Mouse (Mus musculus) forebrain, embryonic 11.5 days (tissue): ENCODE results near the gene Mdga1. TPM values are rescaled to one million over a fixed set of nuclear protein-coding genes. Genes with fewer than 3 reads are reported as not detected.
A peak's percentile ranks its signal among the peaks of the same experiment; 100 is the strongest.

Source experiments
- ATAC-seq: fragments of 200-750 bp; cut with Nextera tagmentation; replicated peaks from 2 replicates; pipeline ENCODE4 v1.8.0; 2017; ENCODE audit warnings: moderate TSS enrichment; ENCODE audit not compliant: low FRiP score
- DNase-seq: peaks from one replicate; pipeline ENCODE4 v3.0.0-alpha.2; 2017; ENCODE audit warnings: low spot score
- H3K27ac ChIP-seq: fragments of 300-500 bp; sonication (generic); 2 replicates; pipeline ENCODE4 v1.5.1; 2014; ENCODE audit warnings: low read depth, low read length
- H3K27me3 ChIP-seq: fragments of 300-500 bp; sonication (generic); 2 replicates; pipeline ENCODE4 v1.6.1; 2014; ENCODE audit warnings: mild to moderate bottlenecking, low read length, mixed read lengths; ENCODE audit not compliant: control insufficient read depth, insufficient read depth
- H3K36me3 ChIP-seq: fragments of 300-500 bp; sonication (generic); 2 replicates; pipeline ENCODE4 v1.6.1; 2014; ENCODE audit warnings: mild to moderate bottlenecking, low read length, moderate library complexity, mixed read lengths; ENCODE audit not compliant: control insufficient read depth, insufficient read depth
- H3K4me1 ChIP-seq: fragments of 300-500 bp; sonication (generic); replicated peaks from 2 replicates; pipeline ENCODE4 v1.6.1; 2014; ENCODE audit warnings: low read length, mixed read lengths; ENCODE audit not compliant: control insufficient read depth, insufficient read depth
- H3K4me2 ChIP-seq: fragments of 300-500 bp; sonication (generic); 2 replicates; pipeline ENCODE4 v1.6.1; 2014; ENCODE audit warnings: low read depth, mild to moderate bottlenecking, low read length, moderate library complexity, mixed read lengths; ENCODE audit not compliant: severe bottlenecking
- H3K4me3 ChIP-seq: fragments of 300-500 bp; sonication (generic); 2 replicates; pipeline ENCODE4 v1.5.1; 2014; ENCODE audit warnings: low read depth, low read length
- H3K9ac ChIP-seq: fragments of 300-500 bp; sonication (generic); 2 replicates; pipeline ENCODE4 v1.6.1; 2014; ENCODE audit warnings: low read length
- H3K9me3 ChIP-seq: fragments of 300-500 bp; sonication (generic); 2 replicates; pipeline ENCODE4 v1.6.1; 2016; ENCODE audit warnings: low read length, mixed read lengths; ENCODE audit not compliant: control insufficient read depth
- WGBS: fragments of 180-500 bp; shearing (Covaris S2); extraction: QIAGEN DNeasy Blood & Tissue Kit; methylation state at CpG from one replicate; pipeline ENCODE4 v1.1.7; 2014; 5-methylcytosine and 5-hydroxymethylcytosine counted together
- polyA plus RNA-seq: library from polyadenylated mRNA; unstranded; fragments of >200 nt; fragmentation: Nextera tagmentation; extraction: Ambion mirVana; gene quantifications from 2 replicates; pipeline ENCODE4 v1.2.1, GENCODE M21; 2014

The Mdga1 gene
- polyA plus RNA-seq, 1 experiment from 2014 or later: 6.2 TPM

GRCm38 (mm10) chr17:29975731-29976130 is 5.8 kb upstream of the Mdga1 start:
- no peak overlapping the region for H3K4me3 ChIP-seq
- no peaks in the 10 kb centered on the region for H3K27me3 ChIP-seq
- H3K4me2 ChIP-seq: no peak overlapping the region
- no peaks in the 10 kb centered on the region for H3K9me3 ChIP-seq
- H3K27ac ChIP-seq: no peak overlapping the region
- H3K4me1 ChIP-seq: no peaks in the 10 kb centered on the region
- peak; percentile 94 for DNase-seq
- H3K36me3 ChIP-seq: no peaks in the 10 kb centered on the region
- WGBS: 9% methylated on average over 8 of the region's 8 CpGs
- peak; percentile 58; the same call in 1 of the 2 replicates for ATAC-seq
- no peak overlapping the region for H3K9ac ChIP-seq

- Histone ChIP-seq H3K4me1 (peaks cover 1% of the 10 kb centered on the region; the same call in 1 of the 2 replicates), H3K27ac (no peak overlapping the region), H3K9me3 (no peaks in the 10 kb centered on the region), H3K9ac (no peak overlapping the region), H3K36me3 (no peaks in the 10 kb centered on the region), H3K4me2 (no peak overlapping the region), H3K27me3 (no peaks in the 10 kb centered on the region), H3K4me3 (no peak overlapping the region)
- no peak for ATAC-seq
- no peak for DNase-seq
- WGBS: 92% methylated on average over 7 of the region's 7 CpGs
Measured at GRCm38 (mm10) chr17:29973226-29973625, 3.3 kb upstream of the Mdga1 start.

- Histone ChIP-seq H3K4me1 (peaks cover 2% of the 10 kb centered on the region; the same call in 1 of the 2 replicates), H3K27me3 (no peaks in the 10 kb centered on the region)
Measured at GRCm38 (mm10) chr17:29971761-29972432, 2.0 kb upstream of the Mdga1 start.

GRCm38 (mm10) chr17:29965506-29965905 is 4.4 kb downstream of the Mdga1 start:
- peaks cover 11% of the 10 kb centered on the region for H3K27me3 ChIP-seq
- no peak overlapping the region for H3K27ac ChIP-seq
- peak; percentile 44; the same call in 1 of the 2 replicates for ATAC-seq
- 9% methylated on average over 5 of the region's 5 CpGs for WGBS
- no peak overlapping the region for H3K4me3 ChIP-seq
- H3K4me1 ChIP-seq: peaks cover 27% of the 10 kb centered on the region
- no peak overlapping the region for H3K4me2 ChIP-seq
- no peaks in the 10 kb centered on the region for H3K9me3 ChIP-seq
- H3K9ac ChIP-seq: no peak overlapping the region
- H3K36me3 ChIP-seq: no peaks in the 10 kb centered on the region
- DNase-seq: no peak

More at GRCm38 (mm10) chr17:29971761-29972432, 2.0 kb upstream of the Mdga1 start:
- no peak overlapping the region for H3K27ac ChIP-seq
- WGBS: 40% methylated on average over 15 of the region's 15 CpGs
- no peaks in the 10 kb centered on the region for H3K36me3 ChIP-seq
- H3K4me3 ChIP-seq: no peak overlapping the region
- H3K9me3 ChIP-seq: no peaks in the 10 kb centered on the region
- no peak for DNase-seq
- H3K9ac ChIP-seq: no peak overlapping the region
- no peak overlapping the region for H3K4me2 ChIP-seq
- no peak for ATAC-seq

GRCm38 (mm10) chr17:29963730-29964259 is 6.1 kb downstream of the Mdga1 start:
- H3K4me2 ChIP-seq: peak overlapping the region; percentile 28; the same call in 1 of the 2 replicates
- no peak; the same call in 1 of the 2 replicates for ATAC-seq
- H3K9me3 ChIP-seq: no peaks in the 10 kb centered on the region
- H3K27me3 ChIP-seq: peaks cover 11% of the 10 kb centered on the region
- no peak for DNase-seq
- 3% methylated on average over 11 of the region's 11 CpGs for WGBS
- peak overlapping the region; percentile 14; the same call in 1 of the 2 replicates for H3K9ac ChIP-seq
- H3K4me1 ChIP-seq: peaks cover 27% of the 10 kb centered on the region
- no peaks in the 10 kb centered on the region for H3K36me3 ChIP-seq
- H3K4me3 ChIP-seq: no peak overlapping the region
- H3K27ac ChIP-seq: no peak overlapping the region

GRCm38 (mm10) chr17:29955880-29956279 is 14.0 kb downstream of the Mdga1 start:
- no peak for DNase-seq
- Histone ChIP-seq H3K9me3 (no peaks in the 10 kb centered on the region), H3K36me3 (no peaks in the 10 kb centered on the region), H3K27ac (no peak overlapping the region), H3K4me2 (no peak overlapping the region), H3K9ac (no peak overlapping the region), H3K4me1 (peaks cover 3% of the 10 kb centered on the region; the same call in 1 of the 2 replicates), H3K27me3 (no peaks in the 10 kb centered on the region), H3K4me3 (no peak overlapping the region)
- 69% methylated on average over 8 of the region's 8 CpGs for WGBS
- no peak for ATAC-seq

GRCm38 (mm10) chr17:29954316-29954715 is 15.6 kb downstream of the Mdga1 start:
- no peak overlapping the region for H3K4me3 ChIP-seq
- 88% methylated on average over 5 of the region's 5 CpGs for WGBS
- no peak overlapping the region for H3K4me2 ChIP-seq
- peaks cover 6% of the 10 kb centered on the region; the same call in 1 of the 2 replicates for H3K4me1 ChIP-seq
- no peaks in the 10 kb centered on the region for H3K36me3 ChIP-seq
- no peak overlapping the region for H3K9ac ChIP-seq
- H3K27me3 ChIP-seq: no peaks in the 10 kb centered on the region
- H3K9me3 ChIP-seq: no peaks in the 10 kb centered on the region
- DNase-seq: no peak
- no peak for ATAC-seq
- no peak overlapping the region for H3K27ac ChIP-seq

- Histone ChIP-seq H3K27ac (no peak overlapping the region; the same call in 1 of the 2 replicates), H3K4me3 (no peak overlapping the region), H3K9ac (no peak overlapping the region), H3K9me3 (no peaks in the 10 kb centered on the region), H3K4me1 (peaks cover 6% of the 10 kb centered on the region; the same call in 1 of the 2 replicates), H3K4me2 (no peak overlapping the region), H3K27me3 (no peaks in the 10 kb centered on the region), H3K36me3 (no peaks in the 10 kb centered on the region)
- ATAC-seq (no peak), DNase-seq (no peak)
- 53% methylated on average over 6 of the region's 6 CpGs for WGBS
Measured at GRCm38 (mm10) chr17:29951100-29951499, 18.8 kb downstream of the Mdga1 start.
